Mouse (Mus musculus): ENCODE data around the gene Chit1. TPM values are rescaled to one million over a fixed set of nuclear protein-coding genes. Genes with fewer than 3 reads are reported as not detected.
A peak's percentile ranks its signal among the peaks of the same experiment; 100 is the strongest.

Chit1 gene
- total RNA-seq, 1 experiment from 2014 or later: not detected

- no peak for DNase-seq
Observed at GRCm38 (mm10) chr1:134146066-134146465, 35.0 kb downstream of the Chit1 start.

DNA sequence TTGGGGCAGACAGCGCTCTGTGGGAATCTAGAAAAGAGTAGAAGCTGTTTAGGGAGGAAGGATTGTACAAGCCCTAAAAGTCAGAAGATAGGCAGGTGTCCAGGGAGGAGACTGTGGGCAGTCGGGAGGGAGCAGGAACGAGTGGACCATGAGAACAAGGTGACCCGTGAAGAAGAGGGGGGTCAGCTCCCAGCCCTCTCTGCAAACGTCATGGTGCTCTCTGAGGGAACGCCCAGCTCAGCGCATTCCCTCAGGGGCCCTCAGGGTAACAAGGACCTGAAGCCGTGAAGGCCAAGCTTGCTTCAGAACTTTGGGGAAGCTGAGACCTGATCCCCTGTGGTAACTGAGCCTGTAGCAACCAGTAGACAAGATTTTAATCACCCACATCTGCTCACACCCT lies 39.0 kb downstream of the Chit1 start:
- DNase-seq: no peak

DNA sequence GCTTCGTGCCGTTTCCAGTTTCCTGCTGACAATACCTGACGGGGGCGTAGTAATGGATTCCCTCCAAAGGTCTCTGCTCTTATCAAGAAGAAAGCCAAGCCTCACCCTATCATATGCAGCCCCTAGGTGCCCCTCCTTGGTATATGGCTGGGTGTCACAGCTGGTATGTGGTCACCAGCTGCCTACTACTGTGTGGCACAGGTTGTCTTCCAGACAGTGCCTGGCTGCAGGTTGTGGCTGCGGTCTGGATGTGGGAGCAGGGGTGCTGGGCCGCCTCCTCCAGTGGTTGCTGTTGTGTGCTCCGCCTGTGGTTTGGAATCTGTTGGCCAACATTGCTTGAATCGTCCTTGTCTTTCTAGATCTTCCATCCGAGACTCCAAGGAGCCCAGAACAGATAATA lies 39.7 kb downstream of the Chit1 start:
- no peak for DNase-seq

GRCm38 (mm10) chr1:134151655-134152412 lies 40.8 kb downstream of the Chit1 start:
- DNase-seq: peak; percentile 87

DNA sequence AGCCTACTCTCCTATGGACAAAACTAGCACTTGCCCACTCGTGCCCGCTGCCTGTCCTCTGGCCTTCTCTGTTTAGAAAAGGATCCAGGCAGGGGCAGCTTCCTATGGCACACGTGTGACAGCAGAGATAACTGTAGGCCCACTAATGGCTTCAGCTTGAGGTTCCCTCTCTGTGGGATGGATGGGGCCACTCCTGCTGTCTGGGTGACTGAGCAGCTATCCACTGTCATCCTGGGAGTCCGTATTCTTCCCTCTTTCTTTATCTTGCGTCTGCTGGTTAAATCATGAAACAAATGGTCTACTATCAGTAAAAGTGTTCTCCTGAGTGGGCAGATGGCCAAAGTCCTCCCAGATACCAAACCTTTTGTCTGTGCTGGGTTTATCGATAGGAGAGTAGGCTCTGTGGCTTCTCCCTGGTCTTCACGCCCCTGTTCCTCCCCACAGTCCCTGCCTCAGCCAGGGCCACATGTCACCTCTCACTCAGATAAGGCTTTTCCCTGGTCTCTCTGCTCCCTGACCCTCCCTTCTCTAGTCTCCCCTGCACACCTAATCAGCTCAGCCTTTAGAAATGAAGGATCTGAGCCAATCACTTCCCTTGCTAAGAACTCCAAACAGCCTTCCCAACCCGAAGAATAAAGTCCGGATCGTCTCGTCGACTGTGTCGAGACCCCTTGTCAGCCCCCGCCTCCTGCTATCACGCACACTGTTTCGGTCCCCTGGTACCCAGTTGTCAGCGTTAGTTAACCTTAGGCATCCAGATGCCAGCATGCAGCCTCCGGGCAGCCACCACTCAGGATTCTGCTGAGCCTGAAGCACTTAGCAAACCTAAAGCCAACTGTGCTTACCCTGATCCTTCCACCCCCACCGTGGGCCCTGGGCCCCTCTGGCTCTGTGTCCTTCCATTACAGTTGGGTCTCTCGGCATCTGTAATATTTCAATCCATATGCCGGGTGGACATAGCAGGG lies 41.9 kb downstream of the Chit1 start:
- no peak for DNase-seq

DNA sequence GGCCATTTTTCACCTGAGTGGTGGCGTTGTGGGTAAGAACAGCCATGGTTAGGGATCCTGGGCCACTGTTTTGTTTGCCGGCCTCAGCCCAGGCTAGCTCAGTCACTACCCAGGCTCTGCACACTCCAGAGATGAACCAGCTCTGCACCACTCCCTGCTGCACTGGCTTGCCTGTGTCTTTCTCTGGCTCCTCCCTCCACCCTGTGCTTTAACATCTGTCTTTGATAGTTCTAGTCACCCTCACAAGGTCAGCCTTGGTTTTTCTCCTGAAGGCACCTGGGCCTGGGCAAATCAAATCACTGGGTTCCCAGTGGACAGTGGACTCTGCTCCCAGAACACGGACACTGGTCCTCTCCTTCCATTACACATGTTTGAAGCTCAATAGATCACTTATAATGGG lies 43.1 kb downstream of the Chit1 start:
- no peak for DNase-seq

DNA sequence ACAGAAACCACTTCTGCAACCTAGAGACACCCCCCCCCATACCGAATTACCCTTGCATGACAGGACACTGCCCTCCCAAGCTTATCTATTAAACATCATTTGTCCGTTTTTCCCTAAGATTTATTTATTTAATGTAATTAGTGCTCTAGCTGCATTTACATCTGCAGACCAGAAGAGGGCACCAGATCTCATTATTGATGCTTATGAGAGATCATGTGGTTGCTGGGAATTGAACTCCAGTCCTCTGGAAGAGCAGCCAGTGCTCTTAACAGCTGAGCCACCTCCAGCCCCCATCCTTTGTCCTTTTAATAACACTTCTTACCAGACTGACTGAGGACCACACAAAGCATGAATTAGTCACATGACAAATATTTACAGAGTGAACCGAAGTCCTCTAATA lies 43.6 kb downstream of the Chit1 start:
- no peak for DNase-seq

GRCm38 (mm10) chr1:134160404-134160803 lies 49.4 kb downstream of the Chit1 start:
- DNase-seq: no peak

DNA sequence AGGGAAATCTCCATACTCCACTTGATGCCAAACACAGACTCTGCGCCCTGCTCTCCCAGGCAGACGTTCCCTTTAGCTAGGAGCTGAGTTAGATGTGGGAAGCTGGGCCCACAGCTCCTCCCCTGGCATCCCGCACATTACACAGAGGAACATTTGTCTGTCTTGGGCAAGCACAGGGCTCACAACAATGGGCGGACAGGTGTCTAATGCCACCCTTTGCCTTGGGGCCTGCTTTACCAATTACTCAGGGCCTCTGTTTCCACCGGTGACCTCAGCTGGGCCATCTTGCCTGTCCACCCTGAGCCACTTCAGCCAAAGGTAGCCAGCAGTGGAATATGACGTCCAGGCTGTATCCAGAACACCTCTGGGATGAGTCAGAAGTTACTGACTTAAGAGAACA lies 50.4 kb downstream of the Chit1 start:
- no peak for DNase-seq

DNA sequence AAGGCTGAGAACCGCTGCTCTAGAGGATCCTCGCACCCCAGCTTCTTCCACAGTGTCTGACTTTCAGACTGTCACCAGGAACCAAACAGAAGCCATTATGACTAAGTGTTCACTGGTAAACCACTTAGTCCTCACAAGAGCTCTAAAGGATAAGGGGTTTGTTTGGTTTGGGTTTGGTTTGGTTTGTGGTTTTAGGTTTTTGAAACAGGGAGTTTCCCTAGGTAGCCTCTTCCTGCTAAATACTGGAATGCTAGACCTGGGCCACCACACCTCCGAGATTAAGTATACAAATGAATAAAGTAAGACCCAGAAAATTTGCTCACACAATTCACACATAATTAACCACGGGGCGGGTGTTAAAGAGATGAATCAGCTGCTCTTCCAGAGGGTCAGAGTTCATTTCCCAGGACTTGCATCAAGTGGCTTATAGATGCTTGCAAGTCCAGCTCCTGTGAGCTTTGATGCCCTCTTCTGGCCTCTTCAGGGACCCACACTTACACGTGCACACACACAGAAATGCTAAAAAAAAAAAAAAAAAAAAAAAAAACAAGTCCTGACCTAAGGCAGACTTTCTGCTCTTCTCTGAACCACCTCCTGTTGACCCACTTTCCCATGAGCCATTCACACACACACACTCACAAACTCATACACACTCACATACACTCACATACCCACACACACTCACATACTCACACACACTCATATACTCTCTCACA lies 51.6 kb downstream of the Chit1 start:
- DNase-seq: no peak

DNA sequence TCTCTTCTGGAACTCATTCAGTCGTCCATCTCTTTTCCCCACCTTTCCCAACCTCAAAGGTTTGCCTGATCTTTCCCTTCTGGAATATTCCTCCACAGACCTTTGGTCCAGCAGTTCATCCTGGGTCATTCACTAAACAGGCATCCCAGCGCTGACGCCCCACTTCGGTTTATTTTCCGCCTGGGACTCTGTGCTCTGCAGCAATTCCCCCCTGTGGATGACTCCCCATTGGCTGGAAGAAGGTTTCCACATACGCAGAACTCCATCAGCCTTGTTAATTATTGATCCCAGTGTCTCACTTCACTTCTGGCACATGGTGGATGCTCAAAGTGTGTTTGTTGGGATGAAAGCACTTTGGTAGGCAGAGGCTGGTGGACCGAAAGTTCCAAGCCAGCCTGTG lies 52.4 kb downstream of the Chit1 start:
- DNase-seq: no peak

DNA sequence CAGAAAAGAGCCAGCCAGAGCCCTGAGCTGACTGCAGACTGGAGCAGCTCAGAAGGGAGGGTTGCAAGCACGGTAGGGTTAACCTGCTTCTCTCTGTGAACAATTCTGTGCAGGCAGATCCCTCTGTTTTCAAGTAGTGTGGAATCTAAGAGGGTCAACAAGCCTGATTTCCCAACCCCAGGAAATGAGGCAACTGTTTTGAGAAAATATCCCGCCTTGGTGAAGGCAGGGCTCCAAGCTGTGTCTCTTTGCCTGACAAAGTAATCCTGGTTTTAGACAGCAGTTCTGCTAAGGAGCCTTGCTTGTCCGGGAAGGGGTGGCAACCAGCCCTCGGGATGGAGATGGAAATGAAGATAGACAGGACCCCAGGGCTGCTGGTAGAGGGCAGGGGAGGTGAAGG lies 53.4 kb downstream of the Chit1 start:
- DNase-seq: no peak

- no peak for DNase-seq
Observed at GRCm38 (mm10) chr1:134166547-134166946, 55.5 kb downstream of the Chit1 start.

DNA sequence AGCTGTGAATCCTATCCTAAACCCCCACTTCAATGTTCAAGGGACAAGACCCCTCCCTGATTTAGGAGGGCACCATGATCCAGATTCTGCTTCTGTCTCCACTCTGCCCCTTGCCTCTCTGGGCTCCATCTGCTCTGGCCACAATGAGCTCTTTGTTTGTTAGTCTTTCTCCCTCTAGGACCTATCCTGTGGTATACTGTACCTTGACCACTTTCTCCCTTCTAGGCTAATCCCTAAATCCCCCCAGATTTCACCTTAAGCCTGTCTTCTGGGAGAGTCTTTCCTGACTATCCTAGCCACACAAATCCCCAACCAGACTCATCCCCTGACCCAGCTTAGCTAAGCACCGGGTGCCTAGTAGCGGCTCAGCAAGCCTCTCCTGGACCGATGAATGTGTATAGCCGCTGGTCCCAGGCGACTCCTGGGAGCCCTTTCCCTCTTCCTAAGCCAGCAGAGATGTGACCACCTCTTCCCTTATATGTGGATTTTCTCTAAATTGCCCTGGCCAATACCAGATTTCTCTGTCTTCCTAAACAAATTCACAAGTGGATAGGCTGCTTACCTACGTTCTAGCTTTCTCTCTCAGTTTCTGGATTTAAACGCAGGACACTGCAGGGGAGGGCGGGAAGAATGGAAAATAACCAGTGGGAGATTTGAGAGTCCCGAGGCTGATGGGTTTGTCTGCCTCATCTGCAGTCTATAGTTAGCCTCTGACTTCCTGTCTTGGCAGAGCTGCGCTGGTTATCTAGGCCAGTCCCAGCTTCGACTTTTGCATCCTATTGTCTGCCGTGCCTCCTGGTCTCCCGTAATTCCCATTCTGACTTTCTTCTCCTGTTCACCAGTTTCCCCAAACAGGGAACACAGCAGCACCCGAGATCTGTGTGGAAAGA lies 56.6 kb downstream of the Chit1 start:
- DNase-seq: no peak

DNA sequence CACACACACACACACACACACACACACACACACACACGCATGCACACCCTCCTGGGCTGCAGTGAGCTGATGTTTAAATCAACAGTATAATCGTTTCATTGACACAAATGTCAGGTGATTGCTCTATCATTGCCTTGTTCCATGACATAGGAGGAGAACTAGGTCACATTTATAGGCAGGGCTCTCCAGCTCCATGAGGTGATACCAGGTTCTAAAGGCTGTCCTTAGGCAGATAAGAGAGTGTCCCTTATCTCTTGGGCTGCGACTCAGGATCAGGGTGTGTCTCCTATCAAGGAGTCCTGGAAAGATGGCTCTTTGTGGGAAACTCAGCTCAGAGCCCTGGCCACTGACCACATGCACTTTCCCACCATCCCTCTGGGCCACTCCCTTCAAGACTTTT lies 57.5 kb downstream of the Chit1 start:
- no peak for DNase-seq

GRCm38 (mm10) chr1:134168985-134169697 lies 58.1 kb downstream of the Chit1 start:
- DNase-seq: no peak

DNA sequence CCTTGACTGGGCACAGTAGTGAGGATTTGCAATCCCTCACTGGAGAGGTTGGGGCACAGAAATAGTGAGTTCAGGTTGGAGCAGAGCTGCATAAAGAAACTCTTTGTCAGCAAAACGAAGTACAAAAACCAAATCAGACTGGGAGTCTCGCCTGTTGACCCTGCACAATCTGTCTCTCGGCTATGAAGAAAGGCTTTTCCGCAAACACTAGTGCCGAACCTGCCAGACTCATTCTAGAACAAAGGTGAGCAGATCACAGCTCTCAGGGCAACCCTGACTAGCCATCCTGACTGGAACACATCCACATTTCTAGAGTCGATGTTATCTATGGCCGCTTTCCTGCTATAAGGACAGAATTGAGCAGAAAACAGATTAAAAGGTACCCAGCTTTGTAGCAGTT lies 62.0 kb downstream of the Chit1 start:
- DNase-seq: no peak

- DNase-seq: no peak
Observed at GRCm38 (mm10) chr1:134177976-134178375, 66.9 kb downstream of the Chit1 start.

DNA sequence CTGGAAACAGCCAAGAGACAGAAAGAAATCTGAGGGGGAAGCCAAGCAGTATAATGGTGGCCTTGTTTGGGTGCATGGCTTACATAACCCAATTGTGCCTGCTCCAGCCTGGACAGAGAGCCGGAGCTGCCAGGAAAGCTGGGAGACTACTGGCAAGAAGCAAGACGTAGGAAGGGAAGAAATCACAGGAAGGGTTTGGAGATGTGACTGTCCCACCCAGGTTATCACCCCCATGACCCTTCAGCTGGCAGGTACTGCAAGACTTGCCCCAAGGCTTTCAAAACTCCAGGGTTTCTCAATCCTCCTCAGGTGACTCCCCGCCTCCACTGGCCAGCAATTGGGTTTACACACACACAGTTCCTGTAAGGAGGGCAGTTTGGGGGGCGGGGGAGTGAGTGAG lies 71.0 kb downstream of the Chit1 start, which contains the start of gene Chil1:
Gene Chil1, plus strand, starts transcription at position 152 of the 400 bp plus-strand sequence.
- peak; percentile 32 for DNase-seq

DNA sequence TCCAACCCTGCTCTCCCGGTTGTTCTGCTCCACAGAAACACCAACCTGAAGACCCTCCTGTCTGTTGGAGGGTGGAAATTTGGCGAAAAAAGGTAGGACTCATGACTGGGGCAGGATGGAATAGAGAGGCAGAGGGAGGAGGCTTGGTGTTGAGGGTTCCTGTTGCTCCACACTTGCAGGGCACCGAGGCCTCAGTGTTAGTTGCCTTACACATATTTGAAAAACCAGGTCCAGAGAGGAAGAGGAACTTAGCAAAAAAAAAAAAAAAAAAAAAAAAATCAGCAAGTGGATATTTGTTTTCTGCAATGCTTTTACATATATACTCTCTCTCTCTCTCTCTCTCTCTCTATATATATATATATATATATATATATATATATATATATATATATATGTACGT lies 73.0 kb downstream of the Chit1 start:
- no peak for DNase-seq

DNA sequence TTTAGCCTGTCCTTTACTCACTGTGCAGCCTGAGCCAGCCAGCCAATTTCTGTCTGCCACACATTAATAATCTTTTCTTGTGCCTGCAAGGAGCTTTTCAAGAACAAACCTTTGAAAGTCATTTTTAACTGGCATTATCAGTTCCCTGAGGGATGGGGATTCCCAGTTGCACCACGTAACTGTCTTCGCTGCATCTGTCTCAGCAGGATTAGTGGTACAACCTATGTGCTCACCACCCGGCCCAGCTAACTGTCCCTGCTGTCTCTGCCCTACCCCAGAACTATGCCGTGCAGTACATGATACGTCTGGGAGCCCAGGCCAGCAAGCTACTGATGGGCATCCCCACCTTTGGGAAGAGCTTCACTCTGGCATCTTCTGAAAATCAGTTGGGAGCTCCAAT lies 77.2 kb downstream of the Chit1 start:
- DNase-seq: no peak
